In the genomic region with DNA sequence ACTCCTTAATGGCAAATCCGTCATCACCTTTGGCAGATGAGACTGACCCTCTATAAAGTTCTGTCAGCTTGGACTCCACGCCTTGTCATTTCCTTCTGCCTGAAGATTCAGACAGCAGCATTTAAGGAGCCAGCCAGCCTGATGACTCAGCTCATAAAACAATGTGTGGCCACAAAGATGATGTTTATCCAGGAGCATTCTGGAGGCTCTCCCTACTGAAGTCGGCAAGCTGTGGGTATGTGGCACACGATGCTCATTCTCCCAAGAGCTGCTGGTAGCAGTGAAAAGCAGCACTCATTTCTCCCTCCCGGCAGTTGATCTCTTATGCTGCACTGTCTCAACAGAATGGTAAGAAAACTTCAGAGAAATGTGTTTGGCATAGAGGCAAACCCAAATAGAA, we compare ENCODE assay signal across 23 mouse cellular contexts. TPM values are rescaled to one million over a fixed set of nuclear protein-coding genes. Genes with fewer than 3 reads are reported as not detected.
A peak's percentile ranks its signal among the peaks of the same experiment; 100 is the strongest.
DNase-seq lines count a peak whose midpoint lies in the region; ATAC-seq lines count a peak whose summit lies in the region.
"Had no signal": no experiment of that assay in that cellular context is flagged by ENCODE, and none has a peak within 500 bp of the region (broad histone marks: within the 10 kb centered on the region; RNA-seq: fewer than 3 reads in every experiment).

No protein-coding gene starts in this region.

- WGBS in neural tube, embryonic 14.5 days = 52% methylated on average over 5 of the region's 5 CpGs
- WGBS in large intestine, adult 2 months = 12% methylated on average over 5 of the region's 5 CpGs

- no peaks in the 10 kb centered on the region for H3K9me3 ChIP-seq in neural tube, embryonic 14.5 days (ENCODE audit: control insufficient read depth, low read length)
- H3K9me3 ChIP-seq: forebrain, embryonic 10.5 days; heart, embryonic 15.5 days; hindbrain, embryonic 15.5 days; midbrain, embryonic 10.5 days had no signal

- H3K36me3 ChIP-seq in neural tube, embryonic 14.5 days (ENCODE audit: control insufficient read depth, insufficient read depth, low read length) = no peaks in the 10 kb centered on the region
- H3K36me3 ChIP-seq: forebrain, embryonic 10.5 days; heart, embryonic 15.5 days; hindbrain, embryonic 15.5 days; midbrain, embryonic 10.5 days had no signal

- H3K27ac ChIP-seq in neural tube, embryonic 14.5 days (ENCODE audit: low read depth, low read length) = no peak overlapping the region
- H3K27ac ChIP-seq: forebrain, embryonic 10.5 days; heart, embryonic 15.5 days; hindbrain, embryonic 15.5 days; layer of hippocampus, adult 2 months; midbrain, embryonic 10.5 days had no signal

- no peak overlapping the region for H3K4me3 ChIP-seq in neural tube, embryonic 14.5 days (ENCODE audit: low read depth, low read length)
- H3K4me3 ChIP-seq: forebrain, embryonic 10.5 days; heart, embryonic 15.5 days; hindbrain, embryonic 15.5 days; layer of hippocampus, adult 2 months; midbrain, embryonic 10.5 days had no signal

- H3K9ac ChIP-seq in neural tube, embryonic 14.5 days (replicated peaks; ENCODE audit: low read depth, low read length) = 0 out of 2 replicates have a peak overlapping the region, but pooled peaks have one; percentile 2
- H3K9ac ChIP-seq: heart, embryonic 15.5 days; hindbrain, embryonic 15.5 days had no signal

- H3K27me3 ChIP-seq in neural tube, embryonic 14.5 days (ENCODE audit: control insufficient read depth, insufficient read depth, low read length) = peaks cover 13% of the 10 kb centered on the region; the same call in 1 of the 2 replicates

- ATAC-seq in neural tube, embryonic 14.5 days (ENCODE audit: low read depth) = no peak
- ATAC-seq: lung, postnatal 0 days had no signal

- peak; percentile 52 to 66 for DNase-seq in frontal cortex, adult 2 months (ENCODE audit: extremely low spot score in 1 of 2, low spot score in 1 of 2)
- no peak for DNase-seq in frontal cortex, postnatal 25 days (ENCODE audit: low spot score in 2 of 2)
- DNase-seq in neural tube, embryonic 10.5 days (ENCODE audit: extremely low spot score, low spot score) = no peak
- DNase-seq in Muller cell, postnatal 12 days (ENCODE audit: inconsistent ontology term) = peak; percentile 71
- peak; percentile 24 for DNase-seq in large intestine, adult 2 months (ENCODE audit: low read depth, low spot score)
- no peak for DNase-seq in gastrocnemius, adult 8-10 months (ENCODE audit: low spot score in 2 of 2)
- DNase-seq in gastrocnemius, postnatal 36 days = no peak
- DNase-seq: adrenal gland, postnatal 25 days; cerebellum, adult 11 months; cerebellum, adult 9-11 months; gastrocnemius, postnatal 25 days; heart, postnatal 4 days; kidney, adult 2 months; kidney, postnatal 14 days; layer of hippocampus, postnatal 36 days had no signal

- intact Hi-C loops in gastrocnemius, postnatal 36 days (cut with DNase I) = no loop called here

- no peaks in the 10 kb centered on the region; the same call in 1 of the 2 replicates for H3K4me1 ChIP-seq in neural tube, embryonic 14.5 days (ENCODE audit: control insufficient read depth, insufficient read depth, low read length)

- no peak overlapping the region for H3K4me2 ChIP-seq in neural tube, embryonic 14.5 days (ENCODE audit: low read depth, low read length)
- H3K4me2 ChIP-seq: heart, embryonic 15.5 days; hindbrain, embryonic 15.5 days had no signal

RNA-seq across cellular contexts. Expression of a gene that starts 3.6 kb away (rescaled TPM):
- polyA plus RNA-seq in frontal cortex, adult 2 months (2012; rRNA removed) = 185 and 204 TPM in 2 replicates
- 31.5 and 35.4 TPM in 2 replicates for polyA plus RNA-seq in neural tube, embryonic 14.5 days (2014; fragmentation: Nextera tagmentation; extraction: Ambion mirVana)
- polyA plus RNA-seq in large intestine, adult 2 months (2012; rRNA removed) = 0.19 and 0.69 TPM in 2 replicates
- under 1 TPM in 3 of 4 experiments, not detected in 1; 0.13 to 0.32 (median 0.19) TPM for total RNA-seq in gastrocnemius, adult 8-10 months (2022)
- not detected for total RNA-seq in gastrocnemius, postnatal 36 days (2021)
- total RNA-seq: liver, adult 2 months had no signal
- polyA plus RNA-seq: liver, adult 2 months had no signal

RNA-seq across cellular contexts. Expression of a gene that starts 54.4 kb away (rescaled TPM):
- 7.0 and 7.6 TPM in 2 replicates for polyA plus RNA-seq in frontal cortex, adult 2 months (2012; rRNA removed)
- polyA plus RNA-seq in neural tube, embryonic 14.5 days (2014; fragmentation: Nextera tagmentation; extraction: Ambion mirVana) = 2.1 and 2.2 TPM in 2 replicates
- polyA plus RNA-seq in large intestine, adult 2 months (2012; rRNA removed) = 28.2 and 33.6 TPM in 2 replicates
- 10 to 100 TPM; 33.6 to 41.0 (median 36.0) TPM for total RNA-seq in gastrocnemius, adult 8-10 months (2022)
- 10 to 100 TPM; 28.2 to 31.2 TPM for total RNA-seq in gastrocnemius, postnatal 36 days (2021)

Comparison
In these comparisons a context has a peak if more than half of its experiments do, and no peak if none do; other contexts are left out.
1. DNase-seq: peak in frontal cortex, adult 2 months (2 of 2), Muller cell, postnatal 12 days (single experiment) and large intestine, adult 2 months (single experiment); none in frontal cortex, postnatal 25 days (0 of 2), neural tube, embryonic 10.5 days (single experiment), gastrocnemius, adult 8-10 months (0 of 2) and gastrocnemius, postnatal 36 days (0 of 2).
2. RNA of a gene that starts 3.6 kb away (polyA plus RNA-seq): 185 to 204 TPM in frontal cortex, adult 2 months and 31.5 to 35.4 TPM in neural tube, embryonic 14.5 days; 0.19 to 0.69 TPM in large intestine, adult 2 months; every median in the first group is over 10 times any median in the second.